Mouse (Mus musculus): ENCODE measurements around the gene Cox6b2. TPM values are rescaled to one million over a fixed set of nuclear protein-coding genes. Genes with fewer than 3 reads are reported as not detected.

The Cox6b2 gene
- polyA plus RNA-seq, 1 experiment = 36.6 TPM

DNA sequence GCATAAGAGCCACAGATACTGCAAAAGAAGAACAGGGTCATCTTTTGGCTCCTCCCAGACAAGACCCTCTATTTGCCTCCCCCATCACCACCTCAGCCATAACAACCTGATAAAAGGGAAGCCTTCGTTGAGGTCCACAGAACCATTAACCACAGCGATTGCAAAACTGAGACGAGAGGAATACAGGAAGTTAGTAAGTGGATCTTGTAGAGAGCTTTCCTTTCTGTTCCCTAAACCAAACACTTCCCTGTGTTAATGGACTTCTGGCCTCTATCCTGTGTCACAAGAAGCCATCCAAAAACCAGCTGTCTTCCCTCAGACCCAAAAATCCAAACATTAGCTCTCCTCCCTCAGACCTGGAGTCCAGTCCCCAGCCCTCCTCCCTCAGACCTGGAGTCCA, 28.5 kb downstream of the Cox6b2 start:
- Histone ChIP-seq H3K36me3 (ENCODE audit: control insufficient read depth, insufficient read depth, low read length) (no peaks in the 10 kb centered on the region), H3K27ac (ENCODE audit: control insufficient read depth, insufficient read depth, low read length) (no peak overlapping the region), H3K4me1 (replicated peaks; ENCODE audit: control insufficient read depth, insufficient read depth, low read length) (peaks cover 14% of the 10 kb centered on the region), H3K4me3 (ENCODE audit: control insufficient read depth, insufficient read depth, low read length) (no peak overlapping the region), H3K27me3 (ENCODE audit: control insufficient read depth, insufficient read depth, low read length) (no peaks in the 10 kb centered on the region)
- 9% methylated on average over 3 of the region's 3 CpGs for WGBS
- no peak for DNase-seq
- TF ChIP-seq POLR2A (IDR thresholded peaks at IDR 0.05; ENCODE audit: control insufficient read depth, extremely low read depth, insufficient read depth, low read length, poor library complexity) (no peak), CTCF (IDR thresholded peaks at IDR 0.05; ENCODE audit: borderline replicate concordance, control insufficient read depth, extremely low read depth, insufficient read depth, low read length, poor library complexity) (no peak)

DNA sequence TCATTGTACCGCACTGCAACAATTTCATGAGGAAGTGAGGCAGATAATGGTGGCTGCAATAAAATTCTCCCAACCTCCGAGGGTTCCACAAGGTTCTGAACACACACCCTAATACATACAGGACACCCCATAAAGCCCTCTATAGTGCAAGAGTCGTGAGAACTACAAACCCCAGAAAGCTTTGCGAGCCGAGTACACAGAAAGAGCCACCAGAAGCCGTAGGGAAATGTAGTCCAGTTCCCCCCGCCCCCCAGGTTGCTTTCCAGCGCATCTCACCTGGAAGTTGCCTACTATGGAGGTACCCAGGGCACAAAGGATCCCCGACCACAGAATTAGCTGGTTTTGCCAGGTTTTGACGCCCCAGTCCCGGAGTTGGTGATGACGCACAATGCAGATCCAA, 29.4 kb downstream of the Cox6b2 start:
- H3K36me3 ChIP-seq (ENCODE audit: control insufficient read depth, insufficient read depth, low read length) = no peaks in the 10 kb centered on the region
- H3K27ac ChIP-seq (ENCODE audit: control insufficient read depth, insufficient read depth, low read length) = no peak overlapping the region
- peaks cover 14% of the 10 kb centered on the region for H3K4me1 ChIP-seq (replicated peaks; ENCODE audit: control insufficient read depth, insufficient read depth, low read length)
- WGBS = 46% methylated on average over 12 of the region's 12 CpGs
- peak; percentile 27 for DNase-seq
- peak overlapping the region; percentile 32 for H3K4me3 ChIP-seq (ENCODE audit: control insufficient read depth, insufficient read depth, low read length)
- H3K27me3 ChIP-seq (ENCODE audit: control insufficient read depth, insufficient read depth, low read length) = no peaks in the 10 kb centered on the region
- TF ChIP-seq CTCF (IDR thresholded peaks at IDR 0.05; ENCODE audit: borderline replicate concordance, control insufficient read depth, extremely low read depth, insufficient read depth, low read length, poor library complexity) (no peak), POLR2A (IDR thresholded peaks at IDR 0.05; ENCODE audit: control insufficient read depth, extremely low read depth, insufficient read depth, low read length, poor library complexity) (no peak)

DNA sequence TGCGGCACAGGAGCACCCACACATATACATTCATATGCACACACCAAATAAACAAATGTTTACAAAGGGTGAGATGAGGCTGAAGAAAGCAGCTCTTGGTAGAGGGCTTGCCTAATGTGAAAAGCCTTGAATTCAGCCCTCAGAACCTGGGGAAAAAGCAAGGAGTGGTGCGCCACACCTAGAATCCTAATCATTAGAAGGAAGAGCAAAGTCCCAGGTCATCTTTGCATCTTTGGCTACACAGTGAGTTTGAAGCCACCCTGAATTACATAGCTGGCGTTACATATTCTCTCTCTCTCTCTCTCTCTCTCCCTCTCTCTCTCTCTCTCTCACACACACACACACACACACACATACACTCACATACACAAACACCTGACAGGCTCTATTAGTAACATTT, 33.6 kb downstream of the Cox6b2 start:
- Histone ChIP-seq H3K36me3 (ENCODE audit: control insufficient read depth, insufficient read depth, low read length) (no peaks in the 10 kb centered on the region), H3K4me3 (ENCODE audit: control insufficient read depth, insufficient read depth, low read length) (no peak overlapping the region), H3K4me1 (replicated peaks; ENCODE audit: control insufficient read depth, insufficient read depth, low read length) (peaks cover 7% of the 10 kb centered on the region), H3K27ac (ENCODE audit: control insufficient read depth, insufficient read depth, low read length) (no peak overlapping the region), H3K27me3 (ENCODE audit: control insufficient read depth, insufficient read depth, low read length) (no peaks in the 10 kb centered on the region)
- no peak for DNase-seq
- 100% methylated on average over 3 of the region's 3 CpGs for WGBS
- TF ChIP-seq CTCF (IDR thresholded peaks at IDR 0.05; ENCODE audit: borderline replicate concordance, control insufficient read depth, extremely low read depth, insufficient read depth, low read length, poor library complexity) (no peak), POLR2A (IDR thresholded peaks at IDR 0.05; ENCODE audit: control insufficient read depth, extremely low read depth, insufficient read depth, low read length, poor library complexity) (no peak)

DNA sequence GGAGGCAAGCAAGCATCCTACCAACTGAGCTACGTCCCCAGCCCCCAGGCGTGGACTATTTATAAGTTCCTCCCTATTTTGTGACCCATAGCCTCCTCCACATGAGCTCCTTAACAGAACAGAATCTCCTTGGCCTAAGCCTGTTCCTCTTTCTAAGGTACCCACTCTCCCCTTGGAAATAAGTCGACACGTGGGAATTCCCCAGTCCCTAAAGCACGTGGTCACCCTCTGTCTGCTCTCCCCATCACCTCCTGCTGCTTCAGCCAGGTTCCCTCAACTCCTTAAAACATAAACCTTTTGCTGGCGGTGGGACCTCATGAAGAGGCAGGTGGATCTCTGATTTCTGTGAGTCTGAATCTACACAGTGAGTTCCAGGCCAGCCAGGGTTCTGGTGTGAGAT, 35.9 kb downstream of the Cox6b2 start:
- Histone ChIP-seq H3K4me1 (replicated peaks; ENCODE audit: control insufficient read depth, insufficient read depth, low read length) (no peaks in the 10 kb centered on the region), H3K27me3 (ENCODE audit: control insufficient read depth, insufficient read depth, low read length) (no peaks in the 10 kb centered on the region), H3K27ac (ENCODE audit: control insufficient read depth, insufficient read depth, low read length) (no peak overlapping the region), H3K36me3 (ENCODE audit: control insufficient read depth, insufficient read depth, low read length) (no peaks in the 10 kb centered on the region), H3K4me3 (ENCODE audit: control insufficient read depth, insufficient read depth, low read length) (no peak overlapping the region)
- WGBS = 83% methylated on average over 6 of the region's 6 CpGs
- no peak for DNase-seq
- TF ChIP-seq CTCF (IDR thresholded peaks at IDR 0.05; ENCODE audit: borderline replicate concordance, control insufficient read depth, extremely low read depth, insufficient read depth, low read length, poor library complexity) = no peak
- TF ChIP-seq POLR2A (IDR thresholded peaks at IDR 0.05; ENCODE audit: control insufficient read depth, extremely low read depth, insufficient read depth, low read length, poor library complexity) = no peak

DNA sequence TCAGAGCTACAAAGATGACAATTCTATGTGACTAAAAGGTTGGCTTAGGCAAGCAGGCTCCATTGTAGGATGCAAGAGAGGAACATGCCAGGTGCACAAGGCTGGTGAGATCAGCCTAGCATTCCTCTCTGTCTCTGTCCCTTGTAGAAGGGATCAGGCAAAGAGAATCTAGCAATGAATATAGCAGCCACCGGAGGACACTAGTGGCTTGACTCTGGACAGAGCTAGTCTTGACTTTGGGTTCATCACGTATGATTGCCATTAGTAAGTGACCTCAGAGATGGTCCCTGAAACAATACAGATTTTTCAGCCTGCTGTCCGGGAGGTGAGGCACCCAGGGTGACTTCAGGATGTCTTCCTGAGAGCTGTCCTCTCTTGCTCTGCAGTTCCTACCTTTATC, 40.3 kb downstream of the Cox6b2 start:
- H3K27ac ChIP-seq (ENCODE audit: control insufficient read depth, insufficient read depth, low read length) = no peak overlapping the region
- WGBS = 91% methylated on average over 3 of the region's 3 CpGs
- no peak for DNase-seq
- no peaks in the 10 kb centered on the region for H3K36me3 ChIP-seq (ENCODE audit: control insufficient read depth, insufficient read depth, low read length)
- no peak for TF ChIP-seq CTCF (IDR thresholded peaks at IDR 0.05; ENCODE audit: borderline replicate concordance, control insufficient read depth, extremely low read depth, insufficient read depth, low read length, poor library complexity)
- no peak for TF ChIP-seq POLR2A (IDR thresholded peaks at IDR 0.05; ENCODE audit: control insufficient read depth, extremely low read depth, insufficient read depth, low read length, poor library complexity)
- H3K27me3 ChIP-seq (ENCODE audit: control insufficient read depth, insufficient read depth, low read length) = no peaks in the 10 kb centered on the region
- H3K4me1 ChIP-seq (replicated peaks; ENCODE audit: control insufficient read depth, insufficient read depth, low read length) = no peaks in the 10 kb centered on the region
- H3K4me3 ChIP-seq (ENCODE audit: control insufficient read depth, insufficient read depth, low read length) = no peak overlapping the region

DNA sequence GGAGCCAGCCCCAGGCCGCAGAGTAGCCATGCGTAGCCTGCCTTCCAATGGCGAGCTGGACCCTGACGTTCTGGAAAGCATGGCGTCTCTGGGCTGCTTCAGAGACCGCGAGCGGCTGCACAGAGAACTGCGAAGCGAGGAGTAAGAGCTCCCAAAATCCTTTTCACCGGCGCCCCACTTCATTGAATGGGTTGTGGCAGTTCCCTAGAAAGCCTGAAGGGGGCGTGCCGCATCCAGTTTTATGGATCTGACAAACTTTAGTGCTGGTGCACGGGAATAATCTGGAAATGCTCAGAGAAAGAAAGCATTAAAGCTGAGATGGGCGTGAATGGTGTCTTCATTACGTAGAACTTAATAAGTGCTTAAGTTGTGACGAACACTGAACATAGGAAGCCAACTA, 47.8 kb downstream of the Cox6b2 start:
- Histone ChIP-seq H3K27ac (ENCODE audit: control insufficient read depth, insufficient read depth, low read length) (no peak overlapping the region), H3K27me3 (ENCODE audit: control insufficient read depth, insufficient read depth, low read length) (no peaks in the 10 kb centered on the region), H3K4me3 (ENCODE audit: control insufficient read depth, insufficient read depth, low read length) (no peak overlapping the region), H3K4me1 (replicated peaks; ENCODE audit: control insufficient read depth, insufficient read depth, low read length) (no peaks in the 10 kb centered on the region), H3K36me3 (ENCODE audit: control insufficient read depth, insufficient read depth, low read length) (no peaks in the 10 kb centered on the region)
- DNase-seq = no peak
- WGBS = 43% methylated on average over 18 of the region's 18 CpGs
- TF ChIP-seq CTCF (IDR thresholded peaks at IDR 0.05; ENCODE audit: borderline replicate concordance, control insufficient read depth, extremely low read depth, insufficient read depth, low read length, poor library complexity) (peak; percentile 44; the same call in 1 of the 2 replicates), POLR2A (IDR thresholded peaks at IDR 0.05; ENCODE audit: control insufficient read depth, extremely low read depth, insufficient read depth, low read length, poor library complexity) (no peak)

DNA sequence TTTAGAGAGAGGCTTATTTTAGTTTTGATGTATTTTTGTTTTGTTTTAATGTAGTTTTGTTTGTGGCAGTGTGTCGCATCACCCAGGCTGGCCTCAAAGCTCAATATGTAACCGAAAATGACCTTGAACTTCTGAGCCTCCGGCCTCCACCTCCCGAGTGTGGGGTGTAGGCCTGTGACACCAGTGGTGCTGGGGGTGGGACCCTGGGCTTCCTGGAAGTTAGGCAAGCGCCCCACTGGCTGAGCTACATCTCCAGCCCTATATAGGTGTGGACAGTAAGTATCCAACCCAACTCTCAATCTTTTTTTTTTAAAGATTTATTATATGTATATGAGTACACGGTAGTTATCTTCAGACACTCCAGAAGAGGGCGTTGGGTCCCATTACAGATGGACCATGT, 49.7 kb downstream of the Cox6b2 start:
- TF ChIP-seq CTCF (IDR thresholded peaks at IDR 0.05; ENCODE audit: borderline replicate concordance, control insufficient read depth, extremely low read depth, insufficient read depth, low read length, poor library complexity) = no peak
- no peak for TF ChIP-seq POLR2A (IDR thresholded peaks at IDR 0.05; ENCODE audit: control insufficient read depth, extremely low read depth, insufficient read depth, low read length, poor library complexity)
- Histone ChIP-seq H3K27ac (ENCODE audit: control insufficient read depth, insufficient read depth, low read length) (no peak overlapping the region), H3K4me3 (ENCODE audit: control insufficient read depth, insufficient read depth, low read length) (no peak overlapping the region), H3K36me3 (ENCODE audit: control insufficient read depth, insufficient read depth, low read length) (no peaks in the 10 kb centered on the region), H3K27me3 (ENCODE audit: control insufficient read depth, insufficient read depth, low read length) (no peaks in the 10 kb centered on the region), H3K4me1 (replicated peaks; ENCODE audit: control insufficient read depth, insufficient read depth, low read length) (no peaks in the 10 kb centered on the region)
- DNase-seq = no peak
- 93% methylated on average over 7 of the region's 7 CpGs for WGBS
